Mouse (Mus musculus) megakaryocyte, embryonic 14.5 days (primary cell): ENCODE results near the gene Gm11213.

Experiments
- FLI1 ChIP-seq: IDR thresholded peaks from 2 replicates; pipeline ENCODE4 v1.6.1; 2012; ENCODE audit warnings: low read length, inconsistent platforms, mixed read lengths
- GATA1 ChIP-seq: IDR thresholded peaks from 3 replicates; pipeline ENCODE4 v1.6.1; 2012; ENCODE audit warnings: mixed read lengths, low read length, inconsistent platforms, borderline replicate concordance

DNA sequence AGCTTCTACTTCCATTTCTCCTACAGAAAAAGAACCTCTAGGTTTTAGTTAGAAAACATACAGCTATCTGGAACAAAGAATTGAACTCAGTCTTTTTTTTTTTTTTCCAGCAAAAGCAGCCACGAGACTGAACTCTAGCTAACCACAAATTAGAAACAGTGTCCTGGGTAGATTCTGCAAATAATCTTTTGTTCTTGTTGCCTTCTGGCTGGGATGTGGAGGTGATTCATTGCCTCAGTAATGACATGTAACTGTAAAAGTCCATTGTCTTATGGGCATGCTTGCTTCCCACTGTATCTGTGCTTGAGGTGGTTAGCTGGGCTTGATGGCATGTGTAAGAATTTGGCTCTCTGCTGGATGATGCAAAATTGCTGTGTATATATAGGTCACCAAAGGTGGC lies 33.5 kb upstream of the Gm11213 start:
- TF ChIP-seq GATA1 (no peak), FLI1 (no peak)
